In genomic region chr17:73367334-73367733, GRCm38 (mm10) we compare ENCODE assay signal across 18 mouse cellular contexts. TPM values are rescaled to one million over a fixed set of nuclear protein-coding genes. Genes with fewer than 3 reads are reported as not detected.
"Had no signal": no experiment of that assay in that cellular context is flagged by ENCODE, and none has a peak within 500 bp of the region (broad histone marks: within the 10 kb centered on the region; RNA-seq: fewer than 3 reads in every experiment).

No protein-coding gene starts in this region.

- H3K9me3 ChIP-seq: liver, embryonic 15.5 days; lung, embryonic 15.5 days; midbrain, embryonic 13.5 days; midbrain, embryonic 15.5 days; neural tube, embryonic 12.5 days had no signal

- H3K27me3 ChIP-seq: liver, embryonic 15.5 days; lung, embryonic 15.5 days; megakaryocyte, embryonic 14.5 days; midbrain, embryonic 13.5 days; midbrain, embryonic 15.5 days; neural tube, embryonic 12.5 days had no signal

- H3K4me1 ChIP-seq: liver, embryonic 15.5 days; lung, embryonic 15.5 days; megakaryocyte, embryonic 14.5 days; midbrain, embryonic 13.5 days; midbrain, embryonic 15.5 days had no signal

- DNase-seq: liver, postnatal 0 days; lung, adult 2 months; lung, postnatal 14 days; lung, postnatal 36 days; right cerebral cortex, postnatal 14 days; spleen, adult 18-20 months; thymus, adult 18-20 months; thymus, postnatal 14 days; thymus, postnatal 36 days had no signal

- H3K9ac ChIP-seq: liver, embryonic 15.5 days; liver, postnatal 0 days; lung, embryonic 15.5 days; midbrain, embryonic 13.5 days; midbrain, embryonic 15.5 days; neural tube, embryonic 12.5 days had no signal

- H3K36me3 ChIP-seq: liver, embryonic 15.5 days; lung, embryonic 15.5 days; midbrain, embryonic 13.5 days; midbrain, embryonic 15.5 days; neural tube, embryonic 12.5 days had no signal

- H3K4me3 ChIP-seq: liver, embryonic 15.5 days; lung, embryonic 15.5 days; megakaryocyte, embryonic 14.5 days; midbrain, embryonic 13.5 days; midbrain, embryonic 15.5 days; neural tube, embryonic 12.5 days had no signal

- H3K4me2 ChIP-seq: liver, embryonic 15.5 days; lung, embryonic 15.5 days; midbrain, embryonic 11.5 days; midbrain, embryonic 13.5 days; midbrain, embryonic 15.5 days; neural tube, embryonic 12.5 days had no signal

- H3K27ac ChIP-seq: liver, embryonic 15.5 days; lung, embryonic 15.5 days; macrophage; midbrain, embryonic 13.5 days; midbrain, embryonic 15.5 days; neural tube, embryonic 12.5 days had no signal

- ATAC-seq: liver, postnatal 0 days; lung, postnatal 0 days; midbrain, embryonic 13.5 days; midbrain, embryonic 15.5 days had no signal

RNA-seq across cellular contexts. Expression of gene Capn13, which starts 33.3 kb away (rescaled TPM):
- polyA plus RNA-seq: liver, embryonic 15.5 days; liver, postnatal 0 days; lung, embryonic 15.5 days; lung, postnatal 0 days; macrophage; midbrain, embryonic 11.5 days; midbrain, embryonic 15.5 days; neural tube, embryonic 12.5 days had no signal
